21 mouse cellular contexts compared by ENCODE assay signal in genomic region chr10:8020916-8021705, GRCm38 (mm10).
A peak's percentile ranks its signal among the peaks of the same experiment; 100 is the strongest.
DNase-seq lines count a peak whose midpoint lies in the region; ATAC-seq and TF ChIP-seq lines count a peak whose summit lies in the region.
"Had no signal": no experiment of that assay in that cellular context is flagged by ENCODE, and none has a peak within 500 bp of the region (broad histone marks: within the 10 kb centered on the region; RNA-seq: fewer than 3 reads in every experiment).

No protein-coding gene starts in this region.

- 36% methylated on average over 4 of the region's 4 CpGs for WGBS in intestine, postnatal 0 days
- 78% methylated on average over 4 of the region's 4 CpGs for WGBS in midbrain, embryonic 13.5 days

- no peak overlapping the region for H3K9ac ChIP-seq in intestine, postnatal 0 days (ENCODE audit: low read depth, low read length)
- no peak overlapping the region for H3K9ac ChIP-seq in midbrain, embryonic 13.5 days (replicated peaks)
- H3K9ac ChIP-seq: heart, embryonic 15.5 days; lung, embryonic 15.5 days had no signal

- no peak overlapping the region; the same call in 1 of the 2 replicates for H3K4me2 ChIP-seq in intestine, postnatal 0 days (replicated peaks; ENCODE audit: low read depth)
- H3K4me2 ChIP-seq in midbrain, embryonic 13.5 days (replicated peaks), result no peak overlapping the region
- H3K4me2 ChIP-seq: heart, embryonic 15.5 days; lung, embryonic 15.5 days had no signal

- ATAC-seq in G1E (ENCODE audit: extremely low read depth, insufficient number of reproducible peaks, low FRiP score, poor library complexity, severe bottlenecking), result no peak; the same call in 1 of the 2 replicates
- peak; percentile 54; the same call in 1 of the 2 replicates for ATAC-seq in intestine, postnatal 0 days
- no peak for ATAC-seq in midbrain, embryonic 13.5 days
- ATAC-seq: forebrain, embryonic 14.5 days had no signal

- no peak overlapping the region for H3K27ac ChIP-seq in intestine, postnatal 0 days (ENCODE audit: low read depth, low read length)
- H3K27ac ChIP-seq in midbrain, embryonic 13.5 days, result no peak overlapping the region
- H3K27ac ChIP-seq: heart, embryonic 15.5 days; hindbrain, embryonic 10.5 days; lung, embryonic 15.5 days; macrophage had no signal

- H3K27me3 ChIP-seq in G1E (ENCODE audit: insufficient read depth, low read length), result no peaks in the 10 kb centered on the region
- no peaks in the 10 kb centered on the region for H3K27me3 ChIP-seq in intestine, postnatal 0 days (replicated peaks; ENCODE audit: control insufficient read depth, insufficient read depth, low read length)
- no peaks in the 10 kb centered on the region for H3K27me3 ChIP-seq in splenic B cell, adult 2 months (ENCODE audit: control insufficient read depth, insufficient read depth, low read length, poor library complexity, severe bottlenecking)
- no peaks in the 10 kb centered on the region for H3K27me3 ChIP-seq in midbrain, embryonic 13.5 days
- H3K27me3 ChIP-seq: heart, embryonic 15.5 days; lung, embryonic 15.5 days had no signal

- TF ChIP-seq CTCF in G1E (IDR thresholded peaks at IDR 0.05; ENCODE audit: low read depth, low read length), result no peak
- TF ChIP-seq CTCF in intestine, postnatal 0 days (IDR thresholded peaks at IDR 0.05; ENCODE audit: low read depth), result no peak

- peaks cover 15% of the 10 kb centered on the region for H3K4me1 ChIP-seq in G1E (ENCODE audit: insufficient read depth, low read depth, low read length)
- no peaks in the 10 kb centered on the region; the same call in 1 of the 2 replicates for H3K4me1 ChIP-seq in intestine, postnatal 0 days (replicated peaks; ENCODE audit: control insufficient read depth, insufficient read depth, low read length)
- no peaks in the 10 kb centered on the region for H3K4me1 ChIP-seq in midbrain, embryonic 13.5 days (replicated peaks)
- H3K4me1 ChIP-seq: lung, embryonic 15.5 days had no signal

- no peaks in the 10 kb centered on the region for H3K36me3 ChIP-seq in G1E (replicated peaks)
- H3K36me3 ChIP-seq in intestine, postnatal 0 days (ENCODE audit: control insufficient read depth, insufficient read depth), result no peaks in the 10 kb centered on the region
- H3K36me3 ChIP-seq in splenic B cell, adult 2 months (ENCODE audit: control insufficient read depth, insufficient read depth, low read length, poor library complexity, severe bottlenecking), result no peaks in the 10 kb centered on the region
- H3K36me3 ChIP-seq in midbrain, embryonic 13.5 days, result no peaks in the 10 kb centered on the region
- H3K36me3 ChIP-seq: heart, embryonic 15.5 days; hindbrain, embryonic 10.5 days; lung, embryonic 15.5 days had no signal

- peak; percentile 3 for DNase-seq in G1E (ENCODE audit: low spot score)
- peak; percentile 16 for DNase-seq in c-Kit-positive CD71-positive TER-119-negative erythroid progenitor cells, embryonic 14.5 days (ENCODE audit: low read depth)
- DNase-seq in splenic B cell, adult 2 months (ENCODE audit: low read depth, low spot score), result peak; percentile 20
- no peak for DNase-seq in cerebellum, adult 8-10 months
- no peak for DNase-seq in left cerebral cortex, adult 18-20 months (ENCODE audit: low spot score in 2 of 2)
- DNase-seq: adrenal gland, postnatal 25 days; cerebellum, adult 2 months; gastrocnemius, postnatal 14 days; layer of hippocampus, postnatal 36 days; midbrain, embryonic 14.5 days; spleen, adult 18-20 months; thymus, adult 18-20 months; thymus, postnatal 4 days had no signal

- no peaks in the 10 kb centered on the region for H3K9me3 ChIP-seq in G1E (replicated peaks)
- H3K9me3 ChIP-seq in intestine, postnatal 0 days (ENCODE audit: control insufficient read depth), result no peaks in the 10 kb centered on the region
- no peaks in the 10 kb centered on the region for H3K9me3 ChIP-seq in midbrain, embryonic 13.5 days
- H3K9me3 ChIP-seq: heart, embryonic 15.5 days; hindbrain, embryonic 10.5 days; lung, embryonic 15.5 days had no signal

- H3K4me3 ChIP-seq in G1E (ENCODE audit: low read depth, low read length), result no peak overlapping the region
- H3K4me3 ChIP-seq in intestine, postnatal 0 days (ENCODE audit: low read depth, low read length), result no peak overlapping the region
- H3K4me3 ChIP-seq in midbrain, embryonic 13.5 days (replicated peaks), result no peak overlapping the region
- H3K4me3 ChIP-seq: heart, embryonic 15.5 days; hindbrain, embryonic 10.5 days; lung, embryonic 15.5 days; myocyte had no signal

Comparison
In these comparisons a context has a peak if more than half of its experiments do, and no peak if none do; other contexts are left out.
1. DNase-seq: peak in G1E (single experiment), c-Kit-positive CD71-positive TER-119-negative erythroid progenitor cells, embryonic 14.5 days (single experiment) and splenic B cell, adult 2 months (single experiment); none in cerebellum, adult 8-10 months (single experiment) and left cerebral cortex, adult 18-20 months (0 of 2).